Mouse (Mus musculus) myocyte (in vitro differentiated cells): Measurements from ENCODE around the gene Gm28042. TPM values are rescaled to one million over a fixed set of nuclear protein-coding genes. Genes with fewer than 3 reads are reported as not detected.

ENCODE experiments used
- H3K27me3 ChIP-seq: one replicate; pipeline ENCODE4 v1.6.1; 2011; ENCODE audit not compliant: control insufficient read depth, insufficient read depth, insufficient read length
- H3K36me3 ChIP-seq: one replicate; pipeline ENCODE4 v1.6.1; 2011; ENCODE audit not compliant: control insufficient read depth, insufficient read depth
- H3K4me2 ChIP-seq: one replicate; pipeline ENCODE4 v1.6.1; 2011; ENCODE audit warnings: low read depth, control low read depth
- H3K4me3 ChIP-seq: one replicate; pipeline ENCODE4 v1.5.1; 2011; ENCODE audit warnings: mild to moderate bottlenecking, control low read depth, moderate library complexity
- H3K79me2 ChIP-seq: one replicate; pipeline ENCODE4 v1.6.1; 2011; ENCODE audit not compliant: control insufficient read depth, insufficient read depth
- H3ac ChIP-seq: one replicate; pipeline ENCODE4 v1.6.1; 2011; ENCODE audit not compliant: control insufficient read depth, insufficient read length
- CEBPB ChIP-seq: IDR thresholded peaks from 2 replicates; pipeline ENCODE4 v1.6.1; 2011; ENCODE audit warnings: mild to moderate bottlenecking, moderate library complexity; ENCODE audit not compliant: poor library complexity, insufficient read depth, severe bottlenecking
- E2F4 ChIP-seq: IDR thresholded peaks from one replicate; pipeline ENCODE4 v1.6.1; 2011; ENCODE audit warnings: mild to moderate bottlenecking, control low read depth, moderate library complexity; ENCODE audit not compliant: insufficient read depth
- MAX ChIP-seq: IDR thresholded peaks from one replicate; pipeline ENCODE4 v1.6.1; 2011; ENCODE audit warnings: low read depth, mild to moderate bottlenecking, control low read depth
- MYOD1 ChIP-seq, 3 experiments: IDR thresholded peaks; one replicate each; pipeline ENCODE4 v1.6.1; 2011; ENCODE audit warnings: control low read depth in 2 of 3, low read depth in 2 of 3, mild to moderate bottlenecking in 2 of 3, moderate library complexity in 1 of 3; ENCODE audit not compliant: insufficient read length in 2 of 3, control insufficient read depth in 1 of 3
- MYOG ChIP-seq, 3 experiments: IDR thresholded peaks; one replicate each; pipeline ENCODE4 v1.6.1; 2011; ENCODE audit warnings: control low read depth in 2 of 3, low read depth in 2 of 3, mild to moderate bottlenecking in 2 of 3; ENCODE audit not compliant: insufficient read length in 2 of 3, control insufficient read depth in 1 of 3, insufficient read depth in 1 of 3
- POLR2A ChIP-seq: IDR thresholded peaks from one replicate; pipeline ENCODE4 v1.6.1; 2011; ENCODE audit warnings: low read depth, mild to moderate bottlenecking, control low read depth, moderate library complexity; ENCODE audit not compliant: insufficient read length
- POLR2AphosphoS2 ChIP-seq: IDR thresholded peaks from one replicate; pipeline ENCODE4 v1.6.1; 2011; ENCODE audit warnings: low read depth, control low read depth; ENCODE audit not compliant: insufficient read length
- REST ChIP-seq: IDR thresholded peaks from one replicate; pipeline ENCODE4 v1.6.1; 2011; ENCODE audit warnings: mild to moderate bottlenecking, control low read depth, moderate library complexity; ENCODE audit not compliant: insufficient read depth, insufficient read length
- SRF ChIP-seq: IDR thresholded peaks from one replicate; pipeline ENCODE4 v1.6.1; 2011; ENCODE audit warnings: low read depth; ENCODE audit not compliant: control insufficient read depth, insufficient read length
- TCF12 ChIP-seq: IDR thresholded peaks from one replicate; pipeline ENCODE4 v1.6.1; 2011; ENCODE audit warnings: mild to moderate bottlenecking, control low read depth; ENCODE audit not compliant: poor library complexity, insufficient read depth, severe bottlenecking
- TCF3 ChIP-seq: IDR thresholded peaks from one replicate; pipeline ENCODE4 v1.6.1; 2011; ENCODE audit warnings: low read depth, control low read depth; ENCODE audit not compliant: insufficient read length
- USF1 ChIP-seq: IDR thresholded peaks from one replicate; pipeline ENCODE4 v1.6.1; 2011; ENCODE audit warnings: low read depth, mild to moderate bottlenecking, control low read depth, moderate library complexity
- polyA plus RNA-seq: library from polyadenylated mRNA; unstranded; fragments of >200 nt; fragmentation: generic; extraction: Trizol; gene quantifications from one replicate; pipeline ENCODE4 v1.2.1, GENCODE M21; 2012; ENCODE audit warnings: missing spikeins

The Gm28042 gene
- polyA plus RNA-seq, 1 experiment, result 1.1 TPM

DNA sequence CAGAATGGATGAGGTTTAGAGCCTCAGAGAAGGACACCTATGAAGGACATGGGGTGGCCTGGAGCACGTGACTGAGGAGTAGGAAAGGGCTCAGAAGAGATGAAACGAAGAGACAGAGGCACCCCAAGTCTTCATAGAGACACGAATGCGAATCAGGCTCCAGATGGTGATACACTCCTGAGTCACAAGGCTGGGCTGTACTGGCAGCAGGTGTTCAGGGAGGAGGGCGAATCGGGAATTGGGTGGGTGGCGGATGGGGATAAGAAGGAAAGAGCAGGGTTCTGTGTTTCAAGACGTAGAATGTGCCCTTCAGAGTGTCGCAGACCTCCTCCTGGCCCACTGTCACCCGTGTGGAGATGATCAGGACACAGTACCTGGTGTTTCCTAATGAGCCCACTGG, 38.0 kb downstream of the Gm28042 start:
- TF ChIP-seq POLR2A, result no peak
- no peak for TF ChIP-seq CEBPB
- TF ChIP-seq TCF3, result no peak
- TF ChIP-seq POLR2AphosphoS2, result no peak
- no peak for TF ChIP-seq TCF12
- no peak for TF ChIP-seq MAX
- TF ChIP-seq MYOD1 (IDR thresholded peaks at IDR 0.05; ENCODE audit: control insufficient read depth in 1 of 3, insufficient read length in 2 of 3, low read depth in 2 of 3), result no peak
- no peak for TF ChIP-seq SRF
- no peak for TF ChIP-seq USF1
- TF ChIP-seq E2F4, result no peak
- no peak for TF ChIP-seq REST
- no peak for TF ChIP-seq MYOG (IDR thresholded peaks at IDR 0.05; ENCODE audit: control insufficient read depth in 1 of 3, insufficient read depth in 1 of 3, insufficient read length in 2 of 3, low read depth in 2 of 3)
- H3K4me3 ChIP-seq, result no peak overlapping the region
- no peaks in the 10 kb centered on the region for H3K36me3 ChIP-seq

DNA sequence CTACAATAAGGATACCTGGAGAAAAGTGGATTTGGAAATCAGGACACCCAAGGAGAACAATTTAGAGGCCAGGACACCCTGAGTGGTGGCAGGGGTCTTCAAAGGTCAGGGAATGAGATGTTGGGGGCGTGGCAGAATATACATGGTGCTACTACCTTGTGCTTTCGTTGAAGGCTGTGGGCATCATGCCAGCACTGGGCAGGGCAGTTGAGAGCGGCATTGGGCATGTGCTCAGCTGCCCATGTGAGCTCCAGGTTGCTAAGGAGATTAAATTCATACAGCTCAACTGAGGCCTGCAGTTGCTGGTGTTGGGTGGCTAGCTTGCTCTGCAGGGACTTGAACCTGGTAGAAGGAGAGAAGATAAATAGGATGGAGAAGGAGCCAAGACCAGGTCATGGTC, 38.9 kb downstream of the Gm28042 start:
- Histone ChIP-seq H3K4me3 (no peak overlapping the region), H3K4me2 (no peak overlapping the region), H3K27me3 (no peaks in the 10 kb centered on the region), H3K36me3 (no peaks in the 10 kb centered on the region), H3ac (no peak overlapping the region), H3K79me2 (no peaks in the 10 kb centered on the region)
- TF ChIP-seq CEBPB (no peak), MYOG (IDR thresholded peaks at IDR 0.05; ENCODE audit: control insufficient read depth in 1 of 3, insufficient read depth in 1 of 3, insufficient read length in 2 of 3, low read depth in 2 of 3) (no peak)

More for the DNA sequence above, 38.0 kb downstream of the Gm28042 start:
- no peaks in the 10 kb centered on the region for H3K79me2 ChIP-seq
- no peak overlapping the region for H3K4me2 ChIP-seq
- peaks cover 2% of the 10 kb centered on the region for H3K27me3 ChIP-seq
- H3ac ChIP-seq, result no peak overlapping the region

DNA sequence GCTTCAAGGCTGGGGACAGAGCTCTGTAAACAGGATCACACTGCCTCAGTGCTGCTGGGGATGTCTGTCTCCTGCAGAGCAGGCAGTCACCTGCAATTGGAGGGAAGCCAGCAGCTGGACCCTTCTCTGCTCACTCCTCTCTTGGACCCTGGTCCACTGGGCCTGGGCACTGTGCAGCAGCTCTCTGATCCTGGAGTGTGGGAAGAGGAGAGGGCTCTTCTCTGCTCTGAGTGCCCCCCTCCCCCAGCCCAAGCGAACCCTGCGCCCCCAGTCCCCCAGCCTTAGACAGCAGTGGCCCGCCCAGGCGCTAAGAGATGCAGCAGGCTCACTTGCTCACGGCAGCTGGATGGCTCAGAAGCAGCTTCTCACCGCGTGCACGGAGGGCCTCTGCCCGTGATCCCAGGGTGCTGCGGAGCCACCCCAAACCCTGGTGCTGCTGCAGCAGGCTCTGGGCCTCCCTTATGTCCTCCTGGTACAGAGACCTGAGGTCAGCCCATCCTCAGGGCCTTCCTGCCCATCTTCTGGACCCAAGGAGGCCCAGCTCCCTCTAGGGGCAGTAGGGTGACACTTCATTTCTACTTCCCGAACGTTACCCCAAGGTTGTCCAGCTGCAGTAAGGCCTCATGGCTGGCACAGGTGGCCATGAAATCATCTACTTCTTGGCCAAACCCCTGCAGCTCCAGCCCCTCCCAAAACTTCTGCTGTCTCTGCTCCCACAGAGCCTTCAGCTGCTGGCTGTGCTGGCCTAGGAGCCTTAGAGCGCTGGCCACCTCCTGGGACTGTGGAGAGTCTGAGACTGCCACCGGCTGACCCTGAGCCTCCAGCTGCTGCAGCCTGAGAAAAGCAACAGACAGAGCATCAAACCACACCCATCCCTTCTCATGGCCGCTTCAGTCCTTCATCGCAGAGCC, 41.5 kb downstream of the Gm28042 start:
- no peaks in the 10 kb centered on the region for H3K36me3 ChIP-seq
- H3K79me2 ChIP-seq, result no peaks in the 10 kb centered on the region
- H3K4me2 ChIP-seq, result no peak overlapping the region
- H3K4me3 ChIP-seq, result no peak overlapping the region
- H3ac ChIP-seq, result no peak overlapping the region
- H3K27me3 ChIP-seq, result peaks cover 7% of the 10 kb centered on the region
- TF ChIP-seq TCF12, result no peak
- TF ChIP-seq SRF, result no peak
- no peak for TF ChIP-seq MYOD1 (IDR thresholded peaks at IDR 0.05; ENCODE audit: control insufficient read depth in 1 of 3, insufficient read length in 2 of 3, low read depth in 2 of 3)
- TF ChIP-seq USF1, result no peak

DNA sequence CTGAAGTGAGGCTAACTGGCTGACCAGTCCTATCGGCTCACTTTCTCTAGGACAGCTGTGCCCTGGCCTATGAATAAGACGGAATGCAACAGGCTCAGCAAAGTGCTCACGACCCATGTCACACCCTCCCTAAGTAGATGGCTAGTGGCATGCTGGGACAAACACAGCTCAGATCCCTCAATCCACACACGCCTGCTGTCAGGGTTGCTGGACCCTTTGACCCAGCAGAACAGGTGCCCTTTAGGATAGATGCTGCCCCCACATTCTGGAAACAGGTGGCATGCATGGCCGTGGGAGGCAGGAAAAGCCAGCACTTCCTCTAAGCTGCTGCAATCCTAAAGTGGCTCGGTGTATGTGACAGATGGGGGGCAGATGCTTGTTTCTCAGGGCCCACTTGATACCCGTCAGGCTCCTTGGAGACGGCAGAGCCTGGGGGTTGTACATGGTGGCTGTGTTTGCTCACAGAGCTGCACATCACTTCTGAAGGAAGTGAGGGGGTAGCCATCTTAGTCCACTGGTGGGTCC, 42.2 kb downstream of the Gm28042 start:
- H3K79me2 ChIP-seq, result no peaks in the 10 kb centered on the region
- H3K4me2 ChIP-seq, result no peak overlapping the region
- peaks cover 7% of the 10 kb centered on the region for H3K27me3 ChIP-seq
- H3K36me3 ChIP-seq, result no peaks in the 10 kb centered on the region
- no peak for TF ChIP-seq USF1
- peak; percentile 81 for TF ChIP-seq TCF12
- peak in 2 of 3 experiments; percentile 79 to 95 for TF ChIP-seq MYOD1 (IDR thresholded peaks at IDR 0.05; ENCODE audit: control insufficient read depth in 1 of 3, insufficient read length in 2 of 3, low read depth in 2 of 3)
- TF ChIP-seq E2F4, result no peak
- peak; percentile 21 for TF ChIP-seq TCF3
- TF ChIP-seq POLR2AphosphoS2, result no peak
- no peak for TF ChIP-seq MAX
- TF ChIP-seq MYOG (IDR thresholded peaks at IDR 0.05; ENCODE audit: control insufficient read depth in 1 of 3, insufficient read depth in 1 of 3, insufficient read length in 2 of 3, low read depth in 2 of 3), result peak in 2 of 3 experiments; percentile 36 to 81
- H3ac ChIP-seq, result no peak overlapping the region
- no peak overlapping the region for H3K4me3 ChIP-seq

DNA sequence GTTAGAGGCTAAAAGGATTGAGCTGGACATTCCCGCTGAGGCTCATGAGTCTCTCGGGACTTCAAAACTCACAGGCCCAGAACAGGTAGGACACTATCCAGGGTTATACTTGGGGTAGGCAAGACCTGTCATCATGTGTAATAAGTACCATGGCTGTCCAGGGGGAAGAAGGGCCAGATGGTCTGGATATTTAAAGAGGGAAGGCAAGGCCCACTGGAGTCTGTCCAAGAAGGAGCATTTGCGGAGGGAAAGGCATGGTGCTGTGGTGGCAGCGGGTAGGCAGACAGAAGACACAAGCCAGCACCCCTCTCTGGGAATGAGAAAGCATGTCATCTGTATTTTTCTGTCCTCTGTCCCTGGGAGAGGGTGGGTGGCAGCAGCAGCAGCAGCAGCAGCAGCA, 46.8 kb downstream of the Gm28042 start:
- Histone ChIP-seq H3K27me3 (peaks cover 25% of the 10 kb centered on the region), H3K36me3 (no peaks in the 10 kb centered on the region), H3ac (no peak overlapping the region), H3K4me2 (no peak overlapping the region), H3K79me2 (no peaks in the 10 kb centered on the region), H3K4me3 (no peak overlapping the region)
- TF ChIP-seq E2F4, result no peak
- TF ChIP-seq MAX, result no peak
- TF ChIP-seq TCF3, result no peak
